Mouse (Mus musculus) layer of hippocampus, postnatal 10 days (tissue): ENCODE data around the gene Cpne9. TPM values are rescaled to one million over a fixed set of nuclear protein-coding genes. Genes with fewer than 3 reads are reported as not detected.
A peak's percentile ranks its signal among the peaks of the same experiment; 100 is the strongest.

Experiments
- DNase-seq, 2 experiments: peaks; one replicate each; pipeline ENCODE4 v3.0.0; 2021; ENCODE audit warnings: low spot score in 2 of 2
- long read RNA-seq: library from polyadenylated mRNA; stranded (forward); transcript quantifications from one replicate; pipeline ENCODE4 v2.0.0, GENCODE M21; 2023
- total RNA-seq, 2 experiments: library from RNA; stranded (reverse); gene quantifications; 2 replicates each; pipeline ENCODE4 v1.2.3; 2021

The Cpne9 gene
- total RNA-seq = 1 to 10 TPM; 7.1 to 8.1 TPM
- long read RNA-seq, partial matches to known transcripts = 0 of 5 reads
- long read RNA-seq, other reads (novel, unspliced or antisense) = 5 of 5 reads

DNA sequence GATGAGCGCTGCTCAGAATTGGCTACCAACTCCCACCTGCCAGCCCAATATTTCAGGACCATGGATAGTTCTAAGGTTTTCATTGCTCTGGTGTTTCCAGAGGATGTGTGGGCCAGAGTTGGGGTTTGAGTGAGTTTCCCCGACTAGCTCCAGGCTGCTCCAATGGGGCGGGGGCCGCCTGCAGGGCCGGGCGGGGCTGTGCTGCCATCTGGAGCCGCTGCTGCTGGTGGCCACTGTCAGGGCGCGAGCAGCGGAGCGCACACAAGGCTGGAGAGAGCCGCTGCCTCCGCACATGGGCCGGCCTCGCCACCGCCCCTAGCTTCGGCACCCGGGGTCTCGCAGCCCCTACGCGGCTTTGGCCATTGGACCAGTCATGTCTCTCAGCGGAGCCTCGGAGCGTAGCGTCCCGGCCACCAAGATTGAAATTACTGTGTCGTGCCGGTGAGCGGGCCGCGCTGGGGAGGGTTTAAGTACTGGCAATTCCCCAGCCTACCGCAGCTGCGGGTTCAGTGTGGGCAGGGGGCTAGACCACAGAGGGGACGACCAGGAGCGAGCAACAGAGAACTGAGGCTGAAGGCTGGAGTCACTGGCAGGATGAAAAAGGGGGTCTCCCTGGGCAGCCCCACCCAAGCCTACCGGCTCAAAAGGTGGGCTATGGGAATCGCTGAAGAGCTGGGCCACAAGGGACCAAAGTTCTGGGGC lies at the start of gene Cpne9:
Gene Cpne9, plus strand, starts transcription at position 207 of the 702 bp plus-strand sequence.
- peak in 1 of 2 experiments; percentile 41 for DNase-seq

DNA sequence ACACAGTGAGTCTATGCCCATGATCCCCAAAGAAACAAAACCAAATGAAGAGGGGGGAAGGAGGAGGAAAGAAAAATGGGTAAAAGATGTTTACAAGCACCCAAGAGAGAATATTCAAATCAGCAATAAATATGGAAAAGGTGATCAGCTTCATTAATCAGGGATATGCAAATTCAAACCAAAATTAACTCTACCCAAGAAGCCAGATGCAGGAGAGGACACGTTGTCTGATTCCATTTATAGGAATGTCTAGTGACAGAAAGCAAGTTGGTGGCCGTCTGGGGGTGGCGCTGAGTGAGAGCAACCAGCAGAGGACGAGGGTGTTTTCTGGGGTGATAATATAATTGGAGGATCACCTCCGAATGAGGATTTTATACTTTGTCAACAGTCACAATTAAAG lies 47.0 kb upstream of the Cpne9 start:
- DNase-seq = no peak

DNA sequence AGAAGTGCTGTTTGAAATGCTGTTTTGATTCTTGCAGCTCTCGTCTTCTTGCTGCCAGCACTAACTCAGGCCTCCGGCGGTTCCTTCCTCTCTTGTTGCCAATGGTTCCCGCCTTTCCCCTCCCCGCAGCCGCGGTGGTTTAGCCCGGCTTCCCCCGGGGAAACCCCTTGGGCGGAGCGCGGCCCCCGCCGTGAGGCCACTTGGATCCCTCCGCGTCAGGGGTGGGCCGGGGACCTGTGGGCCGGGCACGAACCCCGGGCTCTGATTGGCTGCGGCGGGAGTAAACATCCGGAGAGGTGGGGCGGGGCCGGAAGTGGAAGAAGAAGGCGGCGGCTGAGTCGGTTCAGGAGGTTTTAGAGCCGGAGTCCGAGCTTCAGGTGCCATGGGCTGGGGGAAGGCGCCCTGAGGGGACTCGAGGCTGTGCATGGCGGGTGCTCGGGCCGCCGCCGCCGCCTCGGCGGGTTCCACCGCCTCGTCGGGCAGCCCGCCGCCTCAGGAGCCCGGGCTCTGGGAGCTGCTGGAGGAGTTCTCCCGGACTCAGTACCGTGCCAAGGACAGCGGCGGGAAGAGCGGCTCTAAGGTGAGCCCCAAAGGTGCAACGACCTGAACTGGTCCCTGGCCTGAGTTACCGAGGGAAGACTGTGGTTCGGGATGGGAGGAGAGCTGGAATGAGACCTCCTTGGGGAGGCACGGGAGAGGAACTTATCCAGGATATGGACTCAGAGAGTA lies 44.4 kb upstream of the Cpne9 start, which contains the start of gene Mtmr14:
Gene Mtmr14, plus strand, starts transcription at position 302 of the 729 bp plus-strand sequence.
- peak; percentile 98 to 99 for DNase-seq

DNA sequence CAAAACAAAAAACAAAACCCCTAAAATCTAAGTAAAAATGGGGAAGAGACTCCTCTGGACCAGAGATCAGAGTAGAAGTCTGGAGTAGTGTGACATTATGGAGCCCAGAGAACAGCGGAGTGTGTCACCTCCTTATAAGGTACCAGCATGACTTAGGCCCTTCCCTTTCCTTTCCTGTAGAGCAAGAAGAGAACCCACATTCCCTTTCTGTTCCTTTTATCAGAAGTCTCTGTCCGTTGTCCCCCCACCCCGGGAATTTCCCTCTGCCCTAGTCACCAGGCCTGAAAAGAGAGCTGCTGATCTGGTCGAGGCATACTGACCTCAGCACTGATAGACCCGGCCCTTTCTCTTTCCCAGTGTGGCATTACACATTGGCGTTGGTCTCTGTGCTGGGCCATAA lies 43.7 kb upstream of the Cpne9 start:
- DNase-seq = no peak

DNA sequence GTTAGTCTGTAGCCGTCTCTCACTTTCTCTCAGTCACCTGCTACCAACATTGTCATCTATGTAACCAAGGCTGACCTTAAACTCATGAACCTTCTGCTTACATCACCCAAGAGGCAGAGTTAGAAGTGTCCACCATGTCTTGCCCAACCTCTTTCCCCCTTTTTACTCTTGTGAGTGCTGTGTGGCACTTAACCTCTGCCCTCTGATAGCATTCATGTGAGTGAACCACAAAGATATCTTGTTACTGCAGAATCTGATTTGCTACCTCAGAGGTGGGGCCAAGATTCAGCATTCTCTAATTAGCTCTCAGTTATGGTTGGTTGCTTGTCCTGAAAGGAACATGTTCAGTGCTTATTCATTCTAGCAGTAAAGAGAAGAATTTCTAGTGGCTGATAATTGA lies 39.4 kb upstream of the Cpne9 start:
- no peak for DNase-seq

DNA sequence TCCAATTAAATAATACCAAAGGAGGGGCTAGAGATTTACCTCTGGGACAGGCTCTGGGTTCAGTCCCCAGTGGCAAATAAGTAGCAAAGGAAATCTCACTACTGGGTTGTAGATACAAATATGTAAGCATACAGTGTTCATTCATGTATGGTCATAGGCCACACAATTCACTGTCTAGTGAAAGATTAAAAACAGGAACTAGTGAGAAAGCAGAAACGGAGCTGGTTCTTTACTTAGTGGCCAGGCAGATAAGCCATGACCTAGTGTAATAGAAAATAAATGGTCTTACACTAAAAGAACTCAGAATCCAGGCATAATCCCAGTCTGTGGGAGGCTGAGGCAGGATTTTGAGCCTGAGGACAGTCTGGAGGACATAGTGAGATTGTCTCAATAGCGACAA lies 36.5 kb upstream of the Cpne9 start:
- no peak for DNase-seq

DNA sequence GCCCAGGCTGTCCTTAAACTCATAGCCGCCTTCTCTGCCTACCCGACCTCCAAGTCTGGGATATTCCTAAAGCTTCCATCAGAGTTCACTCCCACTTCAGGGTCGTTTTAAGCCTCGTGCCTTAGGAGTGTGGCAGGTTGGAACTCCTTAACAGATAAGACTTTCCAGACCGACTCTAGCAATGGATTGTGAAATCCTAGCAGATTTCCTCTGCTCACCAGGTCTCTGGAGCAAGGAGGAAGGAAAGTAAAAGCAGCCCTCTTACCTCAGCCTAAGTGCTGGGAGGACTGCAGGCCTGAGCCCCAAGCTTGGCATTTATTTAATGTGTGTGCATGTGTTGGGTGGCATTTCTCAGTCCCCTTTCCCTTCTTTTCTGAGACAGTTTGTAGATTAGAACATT lies 31.3 kb upstream of the Cpne9 start:
- DNase-seq = no peak

DNA sequence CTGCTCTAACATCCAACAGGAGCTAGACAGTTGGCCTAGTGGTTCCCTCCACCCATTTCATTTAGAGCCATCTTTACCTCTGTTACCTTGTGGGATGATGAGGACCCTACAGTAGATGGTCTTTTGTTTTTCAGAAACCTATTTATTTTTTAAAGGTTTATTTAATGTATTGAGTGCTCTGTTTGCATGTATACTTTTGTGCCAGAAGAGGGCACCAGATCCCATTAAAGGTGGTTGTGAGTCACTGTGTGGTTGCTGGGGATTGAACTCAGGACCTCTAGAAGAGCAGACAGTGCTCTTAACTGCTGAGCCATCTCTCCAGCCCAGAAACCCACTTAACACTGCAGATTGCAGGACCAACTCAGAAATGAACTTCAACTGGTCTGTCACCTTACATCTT lies 30.2 kb upstream of the Cpne9 start:
- DNase-seq = no peak

DNA sequence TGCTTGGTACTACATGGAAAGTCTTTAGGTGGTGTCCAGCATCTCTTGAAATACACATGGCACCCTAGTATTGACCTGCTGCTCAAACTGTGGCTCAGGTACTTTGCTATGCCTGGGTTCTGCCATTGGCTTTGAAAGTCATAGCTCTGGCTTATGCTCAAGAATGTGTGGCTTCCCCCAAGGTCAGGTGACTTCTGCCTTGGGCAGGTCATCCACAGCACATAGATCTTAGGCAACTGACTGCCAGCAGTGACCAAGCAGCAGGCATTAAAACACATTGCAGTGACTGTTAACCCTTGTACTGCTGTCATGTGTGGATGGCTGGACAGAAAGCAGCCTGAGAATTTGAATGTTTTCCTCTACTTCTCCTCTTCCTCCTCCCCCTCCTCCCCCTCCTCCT lies 27.2 kb upstream of the Cpne9 start:
- DNase-seq = no peak

DNA sequence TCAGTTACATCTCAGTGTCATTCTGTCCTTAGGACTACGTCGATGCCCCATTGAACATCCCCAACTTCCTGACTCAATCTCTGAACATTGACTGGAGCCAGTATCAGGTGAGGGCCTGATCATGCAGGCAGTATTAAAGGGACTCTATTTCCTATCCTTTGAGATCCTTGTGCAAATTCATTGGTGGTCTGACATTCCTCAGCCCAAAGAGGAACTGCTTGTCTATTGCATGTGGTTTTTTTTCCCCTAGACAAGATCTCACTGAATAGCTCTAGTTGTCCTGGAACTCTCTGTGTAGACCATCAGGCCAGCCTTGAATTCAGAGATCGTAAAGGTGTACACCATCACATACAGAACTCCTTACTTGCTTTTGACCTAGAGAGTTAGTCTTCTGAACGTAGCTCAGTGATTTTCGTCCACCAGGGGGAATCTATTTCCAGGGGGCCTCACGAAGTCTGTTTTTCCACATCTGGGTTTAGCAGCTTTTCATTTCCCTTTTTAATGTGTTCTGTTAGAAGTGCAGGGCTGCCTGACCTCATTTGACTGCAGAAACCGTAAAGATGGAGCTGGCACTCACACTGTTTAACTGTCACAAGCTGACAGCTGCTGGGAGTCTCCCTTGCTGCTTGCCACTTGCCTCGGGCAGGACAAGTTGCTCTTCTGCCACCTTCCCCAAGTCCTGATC lies 20.8 kb upstream of the Cpne9 start:
- DNase-seq = no peak

DNA sequence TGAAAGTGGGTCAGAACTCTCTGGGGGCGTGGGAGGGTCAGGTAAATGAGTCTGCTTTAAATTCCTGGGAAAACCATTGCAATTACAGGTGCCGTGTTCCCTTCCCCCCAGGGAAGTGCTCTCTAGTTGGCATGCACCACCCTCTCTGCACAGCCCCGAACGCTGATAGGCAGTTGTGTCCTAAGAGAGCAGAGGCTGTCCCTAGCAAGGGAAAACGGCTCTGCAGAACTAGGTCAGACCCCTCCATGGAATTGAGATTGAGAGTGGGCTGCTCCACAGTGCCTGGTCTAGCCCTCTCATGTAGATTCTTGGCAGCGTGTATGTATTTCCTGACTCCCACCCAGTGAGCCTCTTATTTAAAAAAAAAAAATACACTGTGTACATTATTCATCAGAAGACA lies 18.6 kb upstream of the Cpne9 start:
- DNase-seq = no peak

DNA sequence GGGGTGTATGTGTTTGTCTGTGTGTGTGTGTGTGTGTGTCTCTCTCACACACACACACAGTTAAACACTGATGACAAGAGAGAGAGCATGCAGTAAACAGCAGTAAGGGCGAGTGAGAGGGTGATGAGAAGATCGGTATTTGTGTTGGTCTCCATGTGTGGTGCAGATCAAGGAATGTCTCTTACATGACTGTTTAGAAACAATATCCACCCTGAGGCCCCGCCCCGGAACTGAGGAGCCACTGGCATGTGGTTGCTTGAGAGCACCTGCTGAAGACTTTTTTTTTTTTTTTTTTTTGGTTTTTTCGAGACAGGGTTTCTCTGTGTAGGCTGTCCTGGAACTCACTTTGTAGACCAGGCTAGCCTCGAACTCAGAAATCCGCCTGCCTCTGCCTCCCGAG lies 17.7 kb upstream of the Cpne9 start:
- DNase-seq = no peak

DNA sequence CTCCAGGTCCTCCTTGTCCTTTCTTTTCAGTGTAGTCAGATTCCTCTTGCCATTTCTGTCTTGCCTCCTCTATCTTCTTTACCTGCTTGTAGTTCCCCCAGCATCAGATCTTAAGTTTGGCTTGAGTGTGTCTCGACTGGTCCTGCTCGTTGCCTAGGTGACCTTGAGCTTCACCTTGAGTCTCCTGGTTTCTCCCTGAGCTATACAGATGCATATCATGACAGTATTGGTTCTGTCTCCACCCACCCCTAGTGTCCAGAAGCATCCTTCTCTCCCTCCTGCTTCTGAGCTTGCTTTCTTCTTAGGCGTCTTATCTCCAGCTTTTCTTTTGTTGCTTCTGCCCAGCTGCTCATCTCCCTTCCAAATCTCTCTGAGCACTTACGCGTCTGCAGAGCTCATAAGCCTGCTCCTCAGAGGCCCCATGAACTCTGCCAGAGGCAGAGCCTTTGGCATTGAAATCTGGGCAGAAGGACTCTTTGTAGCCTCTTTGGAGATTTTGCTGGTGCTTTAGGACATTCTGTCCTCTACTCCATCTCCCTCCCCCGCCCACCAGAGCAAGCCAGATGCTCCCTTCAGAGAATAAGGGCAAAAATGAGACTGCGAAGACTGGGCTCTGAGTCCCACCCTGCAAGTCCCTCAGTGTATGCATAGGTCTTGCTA lies 15.0 kb upstream of the Cpne9 start:
- DNase-seq = no peak

DNA sequence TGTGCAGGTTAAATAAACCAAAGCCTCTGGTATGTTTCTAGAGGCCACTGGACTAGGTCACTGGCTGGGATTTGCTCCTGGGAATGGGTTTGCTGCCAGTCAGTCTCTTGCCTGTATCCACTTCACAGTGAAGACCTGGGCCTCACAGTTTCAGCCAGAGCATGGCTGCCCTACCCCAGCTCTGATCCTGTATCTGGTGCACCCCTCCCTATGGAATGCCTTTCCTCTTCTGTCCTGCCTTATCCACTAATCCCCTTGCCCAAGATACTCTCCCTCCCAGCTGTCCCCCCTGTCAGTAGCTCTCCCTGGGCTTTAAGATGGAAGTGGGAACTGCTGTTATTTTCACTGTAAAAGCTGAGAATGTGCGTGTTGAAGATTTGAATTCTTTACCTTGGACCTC lies 14.1 kb upstream of the Cpne9 start:
- DNase-seq = no peak

DNA sequence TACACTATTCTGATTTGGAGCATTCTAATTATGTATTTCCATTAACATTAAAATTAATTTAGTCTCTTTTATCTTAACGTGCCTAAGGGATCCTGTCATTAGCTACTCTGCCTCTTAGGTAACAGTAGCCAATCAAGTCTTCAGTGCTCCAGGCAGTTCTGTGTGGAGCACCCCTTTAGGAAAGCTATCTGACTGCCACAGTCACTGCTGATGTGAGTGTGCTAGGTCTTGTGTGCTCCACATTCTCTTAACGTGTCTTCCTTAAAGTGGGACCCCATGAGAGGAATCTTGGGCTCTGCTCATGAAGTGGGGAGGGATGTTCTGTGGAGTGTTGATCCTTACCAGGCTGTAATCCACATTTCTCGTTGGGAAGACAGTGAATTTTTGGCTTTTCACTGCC lies 9.7 kb upstream of the Cpne9 start:
- DNase-seq = no peak

DNA sequence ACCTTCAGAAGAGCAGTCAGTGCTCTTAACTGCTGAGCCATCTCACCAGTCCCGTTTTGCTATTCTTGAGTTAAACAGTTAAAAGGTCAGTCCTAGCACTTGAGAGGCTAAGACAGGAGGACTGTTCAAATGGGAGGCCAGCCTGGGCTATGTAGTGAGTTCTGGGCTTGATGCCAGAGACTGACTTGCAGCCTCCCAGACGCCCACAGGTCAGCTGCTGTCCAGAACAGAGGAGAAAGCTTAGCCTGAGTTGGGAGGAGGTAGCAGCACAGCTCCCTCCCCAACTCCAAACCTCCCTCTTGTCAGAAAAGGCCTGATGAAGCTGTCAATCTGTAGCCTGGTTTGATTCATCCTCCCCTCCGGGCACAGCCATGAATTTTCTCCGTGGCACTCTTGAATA lies 5.3 kb upstream of the Cpne9 start:
- DNase-seq = no peak

DNA sequence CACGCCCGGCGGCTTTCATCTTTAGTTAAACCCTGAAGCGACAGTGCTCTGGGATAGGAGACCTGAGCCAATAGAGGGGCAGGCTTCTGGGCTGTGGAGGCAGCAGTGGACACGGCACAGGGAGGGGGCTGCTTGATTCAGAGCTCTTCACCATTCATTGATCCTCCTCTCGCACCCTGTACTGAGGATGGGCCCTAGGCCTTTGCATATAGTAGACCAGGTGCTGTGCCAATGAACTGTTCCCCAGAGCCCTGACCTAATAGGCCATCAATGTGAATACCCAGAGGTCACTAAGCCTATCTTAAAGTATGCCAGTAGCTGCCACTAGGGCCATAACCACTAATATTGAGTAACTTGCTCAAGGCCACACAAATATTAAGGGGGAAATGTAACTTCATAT lies 431 bp upstream of the Cpne9 start:
- DNase-seq = no peak

DNA sequence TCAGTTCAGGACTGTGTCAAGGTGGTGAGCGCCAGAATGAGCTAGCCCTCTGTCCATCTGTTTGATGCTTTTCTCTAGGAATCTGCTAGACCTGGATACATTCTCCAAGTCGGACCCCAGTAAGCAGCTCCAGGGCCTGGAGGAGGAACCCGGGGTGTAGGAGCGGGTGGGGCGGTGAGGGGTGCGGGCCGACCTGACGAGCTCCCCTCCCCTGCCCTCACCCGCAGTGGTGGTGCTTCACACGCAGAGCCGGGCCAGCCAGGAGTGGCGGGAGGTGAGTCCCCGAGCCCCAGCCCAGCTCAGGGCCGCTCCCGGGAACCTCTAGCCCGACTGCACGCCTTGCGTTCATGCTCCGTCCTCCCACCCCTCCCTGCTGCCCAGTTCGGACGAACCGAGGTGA lies 862 bp downstream of the Cpne9 start:
- DNase-seq = no peak

DNA sequence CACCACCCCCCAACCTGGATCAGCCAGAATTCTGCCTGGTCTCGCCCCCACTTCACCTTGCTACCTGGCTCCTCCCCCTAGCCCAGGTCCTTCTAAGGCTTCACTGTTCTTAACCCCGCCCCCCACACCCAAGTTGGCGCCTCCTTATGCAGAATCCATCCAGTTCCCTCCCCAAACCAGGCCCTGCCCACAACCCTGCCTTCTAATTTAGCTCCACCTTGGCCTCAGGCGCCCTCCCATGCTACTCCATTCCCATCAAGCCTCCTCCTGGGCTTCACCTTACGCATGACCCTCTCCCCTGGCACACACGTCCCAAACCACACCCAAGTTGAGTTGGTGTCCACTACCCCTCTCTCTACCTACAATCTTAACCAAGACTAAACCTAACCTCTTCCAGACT lies 1.4 kb downstream of the Cpne9 start:
- no peak for DNase-seq

DNA sequence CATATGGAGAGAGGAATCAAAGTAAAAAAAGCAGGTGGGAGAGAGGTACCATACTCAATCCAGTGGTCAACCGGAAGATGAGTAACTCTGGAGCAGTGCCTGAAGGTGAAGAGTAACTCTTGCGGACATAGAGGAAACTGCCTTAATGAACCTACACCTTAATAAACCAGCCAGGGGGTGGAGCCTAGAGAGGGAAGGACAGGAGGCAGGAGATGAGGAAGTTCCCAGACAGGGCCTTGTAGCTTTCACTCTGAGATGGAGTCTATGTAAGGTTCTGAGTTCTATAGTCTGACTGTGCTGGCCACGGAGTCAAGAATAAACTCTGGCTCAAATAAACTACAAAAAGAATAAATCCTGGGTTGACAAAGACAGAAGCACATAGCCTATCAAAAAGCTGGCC lies 2.8 kb downstream of the Cpne9 start:
- DNase-seq = no peak

DNA sequence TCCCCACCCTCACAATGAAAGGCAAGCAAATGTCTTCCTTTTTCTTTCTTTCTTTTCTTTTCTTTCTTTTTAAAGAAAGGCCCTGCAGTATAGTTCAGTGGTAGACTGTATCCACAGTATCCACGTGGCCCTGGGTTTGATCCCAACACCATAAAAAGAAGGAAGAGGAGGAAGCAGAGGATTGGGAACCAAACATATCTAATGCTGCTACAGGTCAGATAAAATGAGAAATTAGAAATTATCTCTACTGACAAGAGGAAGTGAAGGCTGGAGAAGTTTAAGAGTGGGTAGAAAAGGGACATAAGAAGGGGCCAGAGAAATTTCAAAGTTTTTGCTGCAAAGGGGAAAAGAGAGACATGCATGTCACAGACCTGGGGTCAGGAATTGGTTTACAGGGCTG lies 4.2 kb downstream of the Cpne9 start:
- DNase-seq = no peak

DNA sequence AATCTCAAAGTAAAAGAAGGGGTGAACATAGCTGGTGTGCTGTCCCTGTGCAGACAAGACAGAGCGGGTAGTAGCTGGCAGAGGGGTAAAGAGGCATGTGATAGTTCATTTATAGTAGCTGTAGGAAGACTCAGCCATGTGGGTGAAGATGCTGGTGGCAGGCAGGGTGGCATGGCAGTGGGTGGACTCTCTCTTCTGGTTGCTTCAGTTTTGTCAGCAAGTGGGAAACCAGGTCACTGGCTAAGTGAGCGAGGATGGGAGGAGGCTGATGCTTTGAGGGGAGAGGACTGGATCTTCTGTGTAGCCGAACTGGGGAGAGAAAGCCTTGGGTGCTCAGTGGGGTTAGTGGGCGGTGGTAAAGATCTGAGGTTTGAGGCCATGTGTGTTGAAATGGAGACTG lies 5.1 kb downstream of the Cpne9 start:
- no peak for DNase-seq
